Mouse (Mus musculus): ENCODE results near the gene Psmf1. TPM values are rescaled to one million over a fixed set of nuclear protein-coding genes. Genes with fewer than 3 reads are reported as not detected.

Psmf1 gene
- total and polyA plus RNA-seq, 2 experiments from 2014 or later = 72.6 to 77.6 TPM

DNA sequence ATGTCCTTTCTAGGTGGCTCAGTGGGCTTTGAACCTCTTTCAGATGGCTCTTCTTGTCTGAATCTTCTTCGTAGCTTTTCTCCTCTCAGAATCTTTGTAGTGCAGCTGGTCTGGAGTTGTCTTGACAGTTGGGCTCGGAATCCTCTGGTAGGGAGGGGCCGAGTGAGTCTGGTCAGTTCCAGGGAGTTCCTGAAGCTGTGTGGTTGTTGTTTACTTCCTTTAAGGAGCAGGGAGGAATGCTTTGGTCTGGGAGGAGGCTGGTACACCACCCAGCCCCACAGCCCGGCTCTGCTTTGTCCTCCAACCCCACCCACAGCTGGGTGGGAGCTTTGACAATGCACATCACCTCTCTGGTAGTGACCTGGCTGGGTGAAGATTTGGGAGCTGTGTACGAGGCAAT lies 7.3 kb upstream of the Psmf1 start:
- Histone ChIP-seq H3K9ac (replicated peaks; ENCODE audit: low read length, poor library complexity, severe bottlenecking) (no peak overlapping the region), H3K27ac (ENCODE audit: low read depth, low read length) (no peak overlapping the region), H3K27me3 (ENCODE audit: insufficient read depth, low read length) (no peaks in the 10 kb centered on the region), H3K4me2 (ENCODE audit: low read depth, low read length, poor library complexity, severe bottlenecking) (no peak overlapping the region), H3K4me1 (ENCODE audit: insufficient read depth, low read length) (0 out of 2 replicates have a peak, but pooled peaks cover 2% of the 10 kb centered on the region), H3K4me3 (ENCODE audit: low read depth, low read length) (no peak overlapping the region), H3K9me3 (ENCODE audit: low read length) (no peaks in the 10 kb centered on the region), H3K36me3 (ENCODE audit: insufficient read depth, low read length) (no peaks in the 10 kb centered on the region)
- no peak for DNase-seq (ENCODE audit: low spot score)
- no peak for ATAC-seq (ENCODE audit: low FRiP score)
- 72% methylated on average over 5 of the region's 5 CpGs for WGBS
- no peak for TF ChIP-seq CTCF (IDR thresholded peaks at IDR 0.05)

DNA sequence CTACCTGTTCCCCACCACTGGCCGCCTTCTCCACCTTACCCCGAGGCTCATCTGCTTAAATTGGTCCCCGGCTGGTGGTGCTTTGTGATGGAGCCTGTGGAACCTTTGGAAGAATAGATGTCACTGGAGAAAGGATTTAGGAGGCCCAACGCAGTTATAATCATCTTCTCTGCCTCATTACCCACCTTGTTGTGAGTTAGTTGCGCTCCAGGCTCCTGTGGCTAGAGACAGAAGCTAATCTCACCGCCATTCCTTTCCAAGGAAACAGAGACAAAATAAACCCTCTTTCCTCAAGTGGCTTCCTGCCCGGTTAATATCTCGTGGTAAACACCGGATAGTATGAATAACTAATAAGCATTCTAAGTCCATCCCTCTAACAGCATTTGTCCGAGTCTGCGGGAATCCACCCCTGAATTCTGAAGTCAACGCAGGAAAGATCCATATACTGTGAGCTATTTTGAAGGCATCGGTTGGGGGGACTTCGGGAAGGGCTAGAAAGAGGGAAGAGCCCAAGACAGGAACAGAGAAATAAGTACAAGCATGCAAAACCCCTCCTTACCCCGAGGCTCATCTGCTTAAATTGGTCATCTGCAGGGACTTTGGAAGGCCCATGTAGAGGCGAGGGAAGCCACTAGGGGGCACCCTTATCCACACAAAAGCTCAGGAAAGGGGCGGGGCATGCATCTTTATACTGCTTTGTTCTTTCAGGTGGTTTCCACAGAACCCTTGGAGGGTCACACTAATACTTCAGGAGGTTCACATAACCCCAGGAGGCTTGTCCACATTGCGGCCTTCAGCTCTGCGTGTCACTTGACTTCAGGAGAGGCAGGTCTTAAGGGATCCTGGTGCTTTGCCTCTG lies 4.1 kb upstream of the Psmf1 start:
- H3K4me1 ChIP-seq (ENCODE audit: insufficient read depth, low read length) = 0 out of 2 replicates have a peak, but pooled peaks cover 2% of the 10 kb centered on the region
- DNase-seq (ENCODE audit: low spot score) (peak; percentile 90), ATAC-seq (ENCODE audit: low FRiP score) (peak; percentile 85)
- H3K4me2 ChIP-seq (ENCODE audit: low read depth, low read length, poor library complexity, severe bottlenecking) = no peak overlapping the region
- no peak overlapping the region for H3K9ac ChIP-seq (replicated peaks; ENCODE audit: low read length, poor library complexity, severe bottlenecking)
- H3K4me3 ChIP-seq (ENCODE audit: low read depth, low read length) = no peak overlapping the region
- H3K27ac ChIP-seq (ENCODE audit: low read depth, low read length) = no peak overlapping the region
- H3K27me3 ChIP-seq (ENCODE audit: insufficient read depth, low read length) = no peaks in the 10 kb centered on the region; the same call in 1 of the 2 replicates
- H3K36me3 ChIP-seq (ENCODE audit: insufficient read depth, low read length) = no peaks in the 10 kb centered on the region
- TF ChIP-seq CTCF (IDR thresholded peaks at IDR 0.05) = peak; percentile 87
- H3K9me3 ChIP-seq (ENCODE audit: low read length) = no peaks in the 10 kb centered on the region
- WGBS = 30% methylated on average over 19 of the region's 19 CpGs

DNA sequence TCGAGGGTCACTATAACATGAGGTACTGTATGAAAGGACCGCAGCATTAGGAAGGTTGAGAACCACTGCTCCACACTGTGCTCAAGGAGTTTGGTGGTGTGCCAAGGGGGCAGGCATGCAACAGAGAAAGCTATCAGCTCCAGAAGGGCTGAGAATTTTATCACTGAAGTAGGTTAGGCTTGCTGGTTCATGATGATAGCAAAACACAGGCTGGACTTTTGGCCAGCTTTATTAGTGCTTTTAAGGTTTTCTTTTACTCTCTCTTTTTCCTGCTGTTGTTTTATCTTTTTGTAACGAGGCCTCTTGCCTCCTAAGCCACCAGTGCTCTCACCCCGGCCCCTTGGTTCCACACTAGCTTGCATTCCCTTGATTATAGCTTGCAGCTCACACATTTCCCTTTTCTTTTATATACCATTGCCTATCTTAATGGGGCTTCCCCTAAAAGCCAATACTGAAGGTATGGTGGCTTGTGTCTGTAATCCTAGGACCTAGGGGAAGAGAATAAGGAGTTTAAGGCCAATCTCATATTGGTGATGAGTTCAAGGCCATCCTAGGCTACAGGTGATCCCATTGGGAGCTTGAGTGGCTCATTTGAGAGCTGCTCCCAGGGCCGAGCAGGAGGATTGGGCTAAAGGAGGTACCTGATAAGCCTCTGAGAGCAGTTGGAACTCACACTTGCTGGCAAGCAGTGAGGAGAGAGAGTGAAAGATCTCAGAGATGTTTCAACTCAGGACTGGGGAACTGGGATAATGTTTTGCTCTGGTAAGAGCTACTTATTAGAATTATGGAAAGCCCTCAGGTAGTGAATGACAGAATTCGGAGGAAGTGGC lies 921 bp downstream of the Psmf1 start:
- H3K4me2 ChIP-seq (ENCODE audit: low read depth, low read length, poor library complexity, severe bottlenecking) = no peak overlapping the region

DNA sequence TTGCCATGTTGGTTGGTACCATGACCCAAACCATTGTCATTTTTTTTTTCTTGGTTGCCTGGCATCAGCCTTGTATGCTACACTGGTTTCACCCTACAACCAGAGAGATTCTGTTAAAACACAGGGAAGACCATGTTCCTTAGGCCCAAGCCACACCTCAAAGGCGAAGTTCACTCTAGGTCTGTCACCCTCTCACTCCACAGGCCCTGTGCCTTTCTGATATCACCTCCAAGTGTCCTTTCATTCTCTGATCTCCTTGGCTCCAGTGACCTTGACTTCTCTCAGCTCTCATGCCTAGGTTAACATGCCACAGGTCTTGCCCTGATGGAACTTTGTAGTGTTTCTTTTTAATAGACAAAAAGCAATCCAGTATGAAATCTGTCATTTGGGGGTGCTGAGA lies 1.9 kb downstream of the Psmf1 start:
- ATAC-seq (ENCODE audit: low FRiP score) (no peak), DNase-seq (ENCODE audit: low spot score) (no peak)
- Histone ChIP-seq H3K4me3 (ENCODE audit: low read depth, low read length) (no peak overlapping the region), H3K27ac (ENCODE audit: low read depth, low read length) (no peak overlapping the region), H3K4me2 (ENCODE audit: low read depth, low read length, poor library complexity, severe bottlenecking) (no peak overlapping the region), H3K9ac (replicated peaks; ENCODE audit: low read length, poor library complexity, severe bottlenecking) (no peak overlapping the region), H3K36me3 (ENCODE audit: insufficient read depth, low read length) (peaks cover 5% of the 10 kb centered on the region), H3K9me3 (ENCODE audit: low read length) (no peaks in the 10 kb centered on the region), H3K27me3 (ENCODE audit: insufficient read depth, low read length) (no peaks in the 10 kb centered on the region; the same call in 1 of the 2 replicates), H3K4me1 (ENCODE audit: insufficient read depth, low read length) (peaks cover 12% of the 10 kb centered on the region; the same call in 1 of the 2 replicates)
- no peak for TF ChIP-seq CTCF (IDR thresholded peaks at IDR 0.05)
- 97% methylated on average over 1 of the region's 1 CpGs for WGBS

More for the DNA sequence above, 921 bp downstream of the Psmf1 start:
- Histone ChIP-seq H3K27ac (ENCODE audit: low read depth, low read length) (no peak overlapping the region), H3K27me3 (ENCODE audit: insufficient read depth, low read length) (no peaks in the 10 kb centered on the region; the same call in 1 of the 2 replicates), H3K9me3 (ENCODE audit: low read length) (no peaks in the 10 kb centered on the region), H3K36me3 (ENCODE audit: insufficient read depth, low read length) (peaks cover 5% of the 10 kb centered on the region), H3K9ac (replicated peaks; ENCODE audit: low read length, poor library complexity, severe bottlenecking) (no peak overlapping the region), H3K4me1 (ENCODE audit: insufficient read depth, low read length) (peaks cover 12% of the 10 kb centered on the region; the same call in 1 of the 2 replicates), H3K4me3 (ENCODE audit: low read depth, low read length) (no peak overlapping the region)
- DNase-seq (ENCODE audit: low spot score) = no peak
- ATAC-seq (ENCODE audit: low FRiP score) = no peak
- TF ChIP-seq CTCF (IDR thresholded peaks at IDR 0.05) = no peak
- WGBS = 65% methylated on average over 6 of the region's 6 CpGs

DNA sequence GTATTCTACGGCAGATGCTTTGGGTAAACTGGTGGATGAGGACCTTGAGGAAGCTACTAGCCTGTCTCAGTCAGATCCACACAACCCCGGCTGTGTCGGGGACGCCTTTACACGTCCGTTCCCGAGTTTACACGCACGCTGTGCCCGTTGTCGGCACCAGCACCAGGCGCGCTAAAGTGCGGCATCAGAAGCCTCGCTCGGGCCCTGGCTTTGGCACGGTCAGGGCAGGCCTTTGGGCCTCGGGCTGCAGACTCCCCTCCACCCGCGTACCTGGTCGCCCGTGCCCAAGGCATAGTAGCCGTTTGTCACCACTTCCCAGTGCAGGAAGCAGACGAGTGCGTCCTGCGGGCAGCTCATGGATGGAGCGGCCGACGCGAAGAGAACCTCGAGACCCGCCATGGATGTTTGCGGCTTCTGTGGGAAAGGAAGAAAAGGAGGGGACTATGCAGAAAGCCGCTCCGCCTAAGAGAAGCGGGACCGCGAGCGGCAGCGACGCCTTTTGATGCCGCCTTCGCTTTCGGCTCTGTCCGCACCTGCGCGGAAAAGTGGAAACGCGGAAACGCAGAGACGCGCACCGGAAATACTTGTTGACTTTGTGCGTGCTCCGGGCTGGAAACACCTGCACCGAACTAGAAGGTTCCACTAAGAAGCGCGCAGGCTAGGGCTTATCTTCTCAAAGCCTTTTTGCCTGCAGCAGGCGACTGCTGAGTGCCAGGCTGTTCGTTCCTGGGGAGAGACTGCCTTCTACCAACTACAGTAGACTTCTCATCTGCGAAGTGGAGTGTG lies 3.1 kb downstream of the Psmf1 start:
- Histone ChIP-seq H3K27ac (ENCODE audit: low read depth, low read length) (peak overlapping the region; percentile 85), H3K27me3 (ENCODE audit: insufficient read depth, low read length) (no peaks in the 10 kb centered on the region; the same call in 1 of the 2 replicates), H3K4me1 (ENCODE audit: insufficient read depth, low read length) (peaks cover 12% of the 10 kb centered on the region; the same call in 1 of the 2 replicates), H3K36me3 (ENCODE audit: insufficient read depth, low read length) (peaks cover 5% of the 10 kb centered on the region), H3K9me3 (ENCODE audit: low read length) (no peaks in the 10 kb centered on the region), H3K9ac (replicated peaks; ENCODE audit: low read length, poor library complexity, severe bottlenecking) (peak overlapping the region; percentile 90), H3K4me2 (ENCODE audit: low read depth, low read length, poor library complexity, severe bottlenecking) (peak overlapping the region; percentile 91), H3K4me3 (ENCODE audit: low read depth, low read length) (peak overlapping the region; percentile 97)
- under 1% methylated on average over 61 of the region's 61 CpGs for WGBS
- TF ChIP-seq CTCF (IDR thresholded peaks at IDR 0.05) = no peak
- DNase-seq (ENCODE audit: low spot score) = peak; percentile 94
- ATAC-seq (ENCODE audit: low FRiP score) = peak; percentile 91

Measured in midbrain, postnatal 0 days (tissue).